Mouse (Mus musculus): Measurements from ENCODE around the gene Vamp5. TPM values are rescaled to one million over a fixed set of nuclear protein-coding genes. Genes with fewer than 3 reads are reported as not detected.
A peak's percentile ranks its signal among the peaks of the same experiment; 100 is the strongest.

Gene Vamp5
- total and polyA plus RNA-seq, 3 experiments, result 0.50 to 2.5 (median 0.90) TPM

- Histone ChIP-seq H3K79me2 (replicated peaks; ENCODE audit: control insufficient read depth, extremely low read depth, insufficient read depth, poor library complexity, severe bottlenecking) (no peaks in the 10 kb centered on the region), H3K4me3 (replicated peaks in 1 of 3; ENCODE audit: low read depth in 2 of 3, low read length in 2 of 3, poor library complexity in 1 of 3) (no peak overlapping the region), H3K36me3 (replicated peaks in 1 of 2; ENCODE audit: control insufficient read depth in 1 of 2, insufficient read depth in 1 of 2, low read length in 1 of 2) (no peaks in the 10 kb centered on the region), H3K9ac (ENCODE audit: insufficient read depth, low read depth) (no peak overlapping the region), H3K4me1 (ENCODE audit: control insufficient read depth in 1 of 2, insufficient read depth in 2 of 2) (peaks cover under 1 to 3% of the 10 kb centered on the region in 2 experiments; a peak in 2 of 4 replicates), H3K27ac (ENCODE audit: insufficient read depth, low read depth) (no peak overlapping the region), H3K4me2 (ENCODE audit: insufficient read depth, low read depth, poor library complexity, severe bottlenecking) (no peak overlapping the region), H3K27me3 (replicated peaks) (peaks cover 3% of the 10 kb centered on the region), H3K9me3 (replicated peaks; ENCODE audit: low read length) (no peaks in the 10 kb centered on the region)
- no peak for DNase-seq (ENCODE audit: extremely low read depth)
- in situ Hi-C loops (cut with MboI; ENCODE audit: low pct_ligation_motif_present, low pct_unique_long_range_greater_than_20kb, low sequenced_read_pairs) (no loop called here), dilution Hi-C loops (cut with MboI; ENCODE audit: extremely low pct_ligation_motif_present, extremely low pct_unique_long_range_greater_than_20kb, low sequenced_read_pairs) (no loop called here)
- TF ChIP-seq MEF2A (IDR thresholded peaks at IDR 0.05; ENCODE audit: borderline replicate concordance, low read depth, low read length), result no peak
- TF ChIP-seq CTCF (conservative IDR thresholded peaks at IDR 0.05 in 1 of 2, IDR thresholded peaks at IDR 0.05 in 1 of 2; ENCODE audit: low read depth in 2 of 2, low read length in 2 of 2), result no peak
- no peak for TF ChIP-seq ZC3H11A (IDR thresholded peaks at IDR 0.05; ENCODE audit: low read depth, low read length)
- no peak for TF ChIP-seq EP300 (IDR thresholded peaks at IDR 0.05; ENCODE audit: low read length)
- no peak for TF ChIP-seq MAX (IDR thresholded peaks at IDR 0.05; ENCODE audit: low read length)
- TF ChIP-seq E2F4 (IDR thresholded peaks at IDR 0.05; ENCODE audit: insufficient replicate concordance, low read depth, low read length), result no peak
- TF ChIP-seq USF2 (conservative IDR thresholded peaks at IDR 0.05; ENCODE audit: low read depth, low read length), result no peak
- TF ChIP-seq POLR2AphosphoS2 (IDR thresholded peaks at IDR 0.05; ENCODE audit: low read depth, low read length), result no peak
- TF ChIP-seq IRF4 (IDR thresholded peaks at IDR 0.05; ENCODE audit: low read depth, low read length), result no peak
- no peak for TF ChIP-seq ETS1 (conservative IDR thresholded peaks at IDR 0.05; ENCODE audit: low read depth, low read length)
- no peak for TF ChIP-seq ZNF384 (IDR thresholded peaks at IDR 0.05; ENCODE audit: low read depth, low read length)
- TF ChIP-seq MAZ (IDR thresholded peaks at IDR 0.05; ENCODE audit: low read depth, low read length), result no peak
These were observed 10.2 kb downstream of the Vamp5 start for GRCm38 (mm10) chr6:72370091-72370490.

- TF ChIP-seq CTCF (conservative IDR thresholded peaks at IDR 0.05 in 1 of 2, IDR thresholded peaks at IDR 0.05 in 1 of 2; ENCODE audit: low read depth in 2 of 2, low read length in 2 of 2), result peak in 1 of 2 experiments; percentile 14; a peak in 3 of 4 replicates
- TF ChIP-seq USF1 (IDR thresholded peaks at IDR 0.05; ENCODE audit: low read depth, low read length), result no peak
- no peak overlapping the region for H3K4me2 ChIP-seq (ENCODE audit: insufficient read depth, low read depth, poor library complexity, severe bottlenecking)
- no peaks in the 10 kb centered on the region for H3K79me2 ChIP-seq (replicated peaks; ENCODE audit: control insufficient read depth, extremely low read depth, insufficient read depth, poor library complexity, severe bottlenecking)
- H3K27me3 ChIP-seq (replicated peaks), result peaks cover 3% of the 10 kb centered on the region
- H3K9ac ChIP-seq (ENCODE audit: insufficient read depth, low read depth), result no peak overlapping the region
- no peak overlapping the region for H3K27ac ChIP-seq (ENCODE audit: insufficient read depth, low read depth)
- dilution Hi-C loops (cut with MboI; ENCODE audit: extremely low pct_ligation_motif_present, extremely low pct_unique_long_range_greater_than_20kb, low sequenced_read_pairs) (no loop called here), in situ Hi-C loops (cut with MboI; ENCODE audit: low pct_ligation_motif_present, low pct_unique_long_range_greater_than_20kb, low sequenced_read_pairs) (no loop called here)
- H3K36me3 ChIP-seq (replicated peaks in 1 of 2; ENCODE audit: control insufficient read depth in 1 of 2, insufficient read depth in 1 of 2, low read length in 1 of 2), result no peaks in the 10 kb centered on the region
- no peaks in the 10 kb centered on the region for H3K9me3 ChIP-seq (replicated peaks; ENCODE audit: low read length)
- no peak for DNase-seq (ENCODE audit: extremely low read depth)
- no peak overlapping the region for H3K4me3 ChIP-seq (replicated peaks in 1 of 3; ENCODE audit: low read depth in 2 of 3, low read length in 2 of 3, poor library complexity in 1 of 3)
- H3K4me1 ChIP-seq (ENCODE audit: control insufficient read depth in 1 of 2, insufficient read depth in 2 of 2), result no peaks in the 10 kb centered on the region
These were observed 10.7 kb downstream of the Vamp5 start for GRCm38 (mm10) chr6:72369557-72369956.

GRCm38 (mm10) chr6:72367460-72367974 is 12.8 kb downstream of the Vamp5 start:
- dilution Hi-C loops (cut with MboI; ENCODE audit: extremely low pct_ligation_motif_present, extremely low pct_unique_long_range_greater_than_20kb, low sequenced_read_pairs) (no loop called here), in situ Hi-C loops (cut with MboI; ENCODE audit: low pct_ligation_motif_present, low pct_unique_long_range_greater_than_20kb, low sequenced_read_pairs) (no loop called here)
- H3K9me3 ChIP-seq (replicated peaks; ENCODE audit: low read length), result no peaks in the 10 kb centered on the region
- H3K36me3 ChIP-seq (replicated peaks in 1 of 2; ENCODE audit: control insufficient read depth in 1 of 2, insufficient read depth in 1 of 2, low read length in 1 of 2), result no peaks in the 10 kb centered on the region
- no peak for DNase-seq (ENCODE audit: extremely low read depth)
- no peak overlapping the region for H3K9ac ChIP-seq (ENCODE audit: insufficient read depth, low read depth)
- peaks cover 3% of the 10 kb centered on the region for H3K27me3 ChIP-seq (replicated peaks)
- H3K79me2 ChIP-seq (replicated peaks; ENCODE audit: control insufficient read depth, extremely low read depth, insufficient read depth, poor library complexity, severe bottlenecking), result no peaks in the 10 kb centered on the region
- no peak overlapping the region for H3K27ac ChIP-seq (ENCODE audit: insufficient read depth, low read depth)
- H3K4me1 ChIP-seq (ENCODE audit: control insufficient read depth in 1 of 2, insufficient read depth in 2 of 2), result peaks cover 0 to 3% of the 10 kb centered on the region in 2 experiments; a peak in 1 of 4 replicates
- H3K4me3 ChIP-seq (replicated peaks in 1 of 3; ENCODE audit: low read depth in 2 of 3, low read length in 2 of 3, poor library complexity in 1 of 3), result no peak overlapping the region
- no peak overlapping the region for H3K4me2 ChIP-seq (ENCODE audit: insufficient read depth, low read depth, poor library complexity, severe bottlenecking)
- TF ChIP-seq CHD2 (IDR thresholded peaks at IDR 0.05; ENCODE audit: low read length) (no peak), KAT2A (IDR thresholded peaks at IDR 0.05; ENCODE audit: insufficient replicate concordance, low read length) (no peak), MXI1 (IDR thresholded peaks at IDR 0.05; ENCODE audit: low read depth, low read length) (no peak), MYC (IDR thresholded peaks at IDR 0.05; ENCODE audit: low read depth, low read length) (no peak), UBTF (IDR thresholded peaks at IDR 0.05; ENCODE audit: low read depth, low read length) (no peak), JUND (conservative IDR thresholded peaks at IDR 0.05; ENCODE audit: low read depth, low read length) (no peak), SMC3 (IDR thresholded peaks at IDR 0.05; ENCODE audit: low read depth, low read length) (no peak), E2F4 (IDR thresholded peaks at IDR 0.05; ENCODE audit: insufficient replicate concordance, low read depth, low read length) (no peak), POLR2A (IDR thresholded peaks at IDR 0.05; ENCODE audit: low read depth, low read length) (no peak), ETS1 (conservative IDR thresholded peaks at IDR 0.05; ENCODE audit: low read depth, low read length) (no peak), BHLHE40 (IDR thresholded peaks at IDR 0.05; ENCODE audit: low read depth, low read length) (no peak), USF2 (conservative IDR thresholded peaks at IDR 0.05; ENCODE audit: low read depth, low read length) (no peak), JUN (IDR thresholded peaks at IDR 0.05; ENCODE audit: insufficient read depth, low read depth, low read length) (no peak), ZKSCAN1 (IDR thresholded peaks at IDR 0.05; ENCODE audit: borderline replicate concordance, low read depth, low read length) (no peak), TCF12 (IDR thresholded peaks at IDR 0.05; ENCODE audit: low read depth, low read length) (no peak), CHD1 (IDR thresholded peaks at IDR 0.05; ENCODE audit: low read depth, low read length) (no peak)
